Mouse (Mus musculus): Measurements from ENCODE around the gene B830017H08Rik. TPM values are rescaled to one million over a fixed set of nuclear protein-coding genes. Genes with fewer than 3 reads are reported as not detected.

B830017H08Rik gene
- polyA plus RNA-seq, 1 experiment: not detected

GRCm38 (mm10) chr16:17835481-17835880 lies 2.6 kb downstream of the B830017H08Rik start:
- H3K79me2 ChIP-seq (ENCODE audit: control insufficient read depth, insufficient read depth): no peaks in the 10 kb centered on the region
- no peak overlapping the region for H3ac ChIP-seq (ENCODE audit: control insufficient read depth, insufficient read length, low read depth)
- H3K4me3 ChIP-seq (ENCODE audit: insufficient read depth, poor library complexity, severe bottlenecking): no peak overlapping the region
- H3K27me3 ChIP-seq (ENCODE audit: control insufficient read depth, insufficient read depth, insufficient read length): peaks cover 62% of the 10 kb centered on the region
- H3K79me3 ChIP-seq (ENCODE audit: low read depth): no peaks in the 10 kb centered on the region
- H3K36me3 ChIP-seq (ENCODE audit: control insufficient read depth, insufficient read depth): no peaks in the 10 kb centered on the region
- TF ChIP-seq MYOG (IDR thresholded peaks at IDR 0.05; ENCODE audit: control insufficient read depth, extremely low read depth, insufficient read length): no peak
- TF ChIP-seq CTCF (IDR thresholded peaks at IDR 0.05; ENCODE audit: control insufficient read depth, insufficient read depth, insufficient read length): no peak
- no peak for TF ChIP-seq CEBPB (IDR thresholded peaks at IDR 0.05; ENCODE audit: low read depth)
- TF ChIP-seq MAX (IDR thresholded peaks at IDR 0.05): no peak
- TF ChIP-seq USF1 (IDR thresholded peaks at IDR 0.05; ENCODE audit: low read depth): no peak
- TF ChIP-seq MYOD1 (IDR thresholded peaks at IDR 0.05; ENCODE audit: control insufficient read depth, insufficient read length, low read depth): no peak
- no peak for TF ChIP-seq FOSL1 (IDR thresholded peaks at IDR 0.05; ENCODE audit: insufficient read depth, low read length, poor library complexity, severe bottlenecking)

DNA sequence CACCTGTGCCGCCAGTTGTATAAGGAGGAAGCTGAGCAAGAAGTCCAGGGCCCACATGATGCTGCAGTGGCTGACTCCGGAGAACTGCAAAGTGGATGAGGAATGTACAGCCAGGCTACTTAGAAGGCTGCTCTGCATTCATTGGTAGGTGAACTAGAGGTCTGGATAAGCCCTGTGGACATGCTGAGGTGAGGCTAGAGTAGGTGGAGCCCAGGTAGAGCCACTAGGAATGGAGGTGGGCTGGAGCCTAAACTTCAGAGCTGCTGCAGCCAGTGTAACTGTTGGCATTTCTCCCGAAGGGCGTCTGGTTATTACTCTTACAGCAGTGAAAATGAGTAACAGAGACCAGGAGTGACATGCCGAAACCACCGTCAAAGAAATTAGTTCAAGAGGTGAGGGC lies 5.1 kb downstream of the B830017H08Rik start, which contains the start of gene Car15:
Gene Car15, minus strand, starts transcription at position 314 of the 400 bp plus-strand sequence.
- Histone ChIP-seq H3ac (ENCODE audit: control insufficient read depth, insufficient read length, low read depth) (no peak within 1 kb of the TSS), H3K27me3 (ENCODE audit: control insufficient read depth, insufficient read depth, insufficient read length) (peaks cover 36% of the 10 kb centered on the region), H3K79me2 (ENCODE audit: control insufficient read depth, insufficient read depth) (no peaks in the 10 kb centered on the region), H3K79me3 (ENCODE audit: low read depth) (no peaks in the 10 kb centered on the region), H3K4me3 (ENCODE audit: insufficient read depth, poor library complexity, severe bottlenecking) (no peak within 1 kb of the TSS), H3K36me3 (ENCODE audit: control insufficient read depth, insufficient read depth) (peaks cover 15% of the 10 kb centered on the region)
- TF ChIP-seq FOSL1 (IDR thresholded peaks at IDR 0.05; ENCODE audit: insufficient read depth, low read length, poor library complexity, severe bottlenecking): no peak
- TF ChIP-seq MYOD1 (IDR thresholded peaks at IDR 0.05; ENCODE audit: control insufficient read depth, insufficient read length, low read depth): no peak
- no peak for TF ChIP-seq MAX (IDR thresholded peaks at IDR 0.05)
- TF ChIP-seq MYOG (IDR thresholded peaks at IDR 0.05; ENCODE audit: control insufficient read depth, extremely low read depth, insufficient read length): no peak
- no peak for TF ChIP-seq CEBPB (IDR thresholded peaks at IDR 0.05; ENCODE audit: low read depth)
- TF ChIP-seq CTCF (IDR thresholded peaks at IDR 0.05; ENCODE audit: control insufficient read depth, insufficient read depth, insufficient read length): no peak
- no peak for TF ChIP-seq USF1 (IDR thresholded peaks at IDR 0.05; ENCODE audit: low read depth)

GRCm38 (mm10) chr16:17839976-17840375 lies 7.1 kb downstream of the B830017H08Rik start:
- Histone ChIP-seq H3K36me3 (ENCODE audit: control insufficient read depth, insufficient read depth) (peaks cover 24% of the 10 kb centered on the region), H3K4me3 (ENCODE audit: insufficient read depth, poor library complexity, severe bottlenecking) (no peak overlapping the region), H3ac (ENCODE audit: control insufficient read depth, insufficient read length, low read depth) (no peak overlapping the region), H3K79me3 (ENCODE audit: low read depth) (no peaks in the 10 kb centered on the region), H3K27me3 (ENCODE audit: control insufficient read depth, insufficient read depth, insufficient read length) (peaks cover 17% of the 10 kb centered on the region), H3K79me2 (ENCODE audit: control insufficient read depth, insufficient read depth) (no peaks in the 10 kb centered on the region)
- TF ChIP-seq MYOG (IDR thresholded peaks at IDR 0.05; ENCODE audit: control insufficient read depth, extremely low read depth, insufficient read length): no peak
- no peak for TF ChIP-seq CEBPB (IDR thresholded peaks at IDR 0.05; ENCODE audit: low read depth)
- no peak for TF ChIP-seq MAX (IDR thresholded peaks at IDR 0.05)
- no peak for TF ChIP-seq USF1 (IDR thresholded peaks at IDR 0.05; ENCODE audit: low read depth)
- no peak for TF ChIP-seq CTCF (IDR thresholded peaks at IDR 0.05; ENCODE audit: control insufficient read depth, insufficient read depth, insufficient read length)
- TF ChIP-seq FOSL1 (IDR thresholded peaks at IDR 0.05; ENCODE audit: insufficient read depth, low read length, poor library complexity, severe bottlenecking): no peak
- no peak for TF ChIP-seq MYOD1 (IDR thresholded peaks at IDR 0.05; ENCODE audit: control insufficient read depth, insufficient read length, low read depth)

- Histone ChIP-seq H3K27me3 (ENCODE audit: control insufficient read depth, insufficient read depth, insufficient read length) (no peaks in the 10 kb centered on the region), H3K79me3 (ENCODE audit: low read depth) (no peaks in the 10 kb centered on the region), H3K4me3 (ENCODE audit: insufficient read depth, poor library complexity, severe bottlenecking) (no peak overlapping the region), H3ac (ENCODE audit: control insufficient read depth, insufficient read length, low read depth) (no peak overlapping the region), H3K36me3 (ENCODE audit: control insufficient read depth, insufficient read depth) (peaks cover 43% of the 10 kb centered on the region), H3K79me2 (ENCODE audit: control insufficient read depth, insufficient read depth) (no peaks in the 10 kb centered on the region)
- no peak for TF ChIP-seq USF1 (IDR thresholded peaks at IDR 0.05; ENCODE audit: low read depth)
- TF ChIP-seq CEBPB (IDR thresholded peaks at IDR 0.05; ENCODE audit: low read depth): no peak
- TF ChIP-seq CTCF (IDR thresholded peaks at IDR 0.05; ENCODE audit: control insufficient read depth, insufficient read depth, insufficient read length): no peak
- TF ChIP-seq FOSL1 (IDR thresholded peaks at IDR 0.05; ENCODE audit: insufficient read depth, low read length, poor library complexity, severe bottlenecking): no peak
- no peak for TF ChIP-seq MAX (IDR thresholded peaks at IDR 0.05)
- no peak for TF ChIP-seq MYOD1 (IDR thresholded peaks at IDR 0.05; ENCODE audit: control insufficient read depth, insufficient read length, low read depth)
- no peak for TF ChIP-seq MYOG (IDR thresholded peaks at IDR 0.05; ENCODE audit: control insufficient read depth, extremely low read depth, insufficient read length)
These were observed 9.5 kb downstream of the B830017H08Rik start for GRCm38 (mm10) chr16:17842437-17842836.

- Histone ChIP-seq H3K36me3 (ENCODE audit: control insufficient read depth, insufficient read depth) (peaks cover 55% of the 10 kb centered on the region), H3K79me3 (ENCODE audit: low read depth) (no peaks in the 10 kb centered on the region), H3K79me2 (ENCODE audit: control insufficient read depth, insufficient read depth) (no peaks in the 10 kb centered on the region), H3K4me3 (ENCODE audit: insufficient read depth, poor library complexity, severe bottlenecking) (no peak overlapping the region), H3K27me3 (ENCODE audit: control insufficient read depth, insufficient read depth, insufficient read length) (no peaks in the 10 kb centered on the region), H3ac (ENCODE audit: control insufficient read depth, insufficient read length, low read depth) (no peak overlapping the region)
- TF ChIP-seq MYOG (IDR thresholded peaks at IDR 0.05; ENCODE audit: control insufficient read depth, extremely low read depth, insufficient read length): no peak
- no peak for TF ChIP-seq FOSL1 (IDR thresholded peaks at IDR 0.05; ENCODE audit: insufficient read depth, low read length, poor library complexity, severe bottlenecking)
- no peak for TF ChIP-seq CTCF (IDR thresholded peaks at IDR 0.05; ENCODE audit: control insufficient read depth, insufficient read depth, insufficient read length)
These were observed 10.9 kb downstream of the B830017H08Rik start for GRCm38 (mm10) chr16:17843701-17844365.
